ENCODE assay signal across 7 mouse cellular contexts in the genomic region with DNA sequence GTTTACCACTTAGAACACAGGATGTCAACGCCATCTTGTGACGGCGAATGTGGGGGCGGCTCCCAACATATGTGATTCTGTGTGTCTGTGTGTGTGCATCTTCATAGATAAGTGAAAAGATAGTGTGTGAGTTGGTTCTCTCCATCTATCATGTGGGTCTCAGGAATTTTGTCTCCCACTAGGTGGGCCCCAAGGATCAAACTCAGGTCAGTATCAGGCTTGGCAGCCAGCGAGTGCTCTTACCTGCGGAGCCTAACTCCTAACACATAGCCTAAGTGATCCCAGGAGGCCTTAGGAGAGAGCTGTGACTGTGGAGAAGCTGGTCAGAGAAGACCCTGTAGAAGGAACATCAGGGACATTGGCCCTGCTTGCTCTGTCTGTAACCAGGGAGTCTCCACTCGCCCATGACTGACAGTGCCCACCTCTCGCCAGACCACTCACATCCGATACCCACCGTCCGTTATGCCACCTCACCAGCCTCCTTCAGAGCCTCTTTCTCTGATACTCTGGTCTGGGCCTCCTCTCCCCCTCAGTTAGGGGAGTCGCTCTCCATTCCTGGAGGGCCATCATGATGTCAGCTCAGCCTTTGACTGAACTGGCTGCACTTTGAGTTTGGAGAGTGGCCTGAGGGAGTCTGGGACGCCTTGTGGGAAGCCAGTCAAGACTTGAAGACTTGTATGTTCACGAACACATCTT. TPM values are rescaled to one million over a fixed set of nuclear protein-coding genes. Genes with fewer than 3 reads are reported as not detected.
DNase-seq lines count a peak whose midpoint lies in the region; ATAC-seq and TF ChIP-seq lines count a peak whose summit lies in the region.

No protein-coding gene starts in this region.

- DNase-seq in thymus, adult 2 months: no peak
- DNase-seq in thymus, postnatal 4 days: no peak
- no peak for DNase-seq in limb, embryonic 11.5 days (ENCODE audit: low spot score)
- no peak for DNase-seq in urinary bladder, postnatal 25 days (ENCODE audit: low spot score)
- DNase-seq in layer of hippocampus, adult 9-11 months: no peak

- ATAC-seq in forebrain, embryonic 12.5 days (ENCODE audit: low FRiP score): no peak
- ATAC-seq in limb, embryonic 11.5 days (ENCODE audit: insufficient number of reproducible peaks, low FRiP score, low TSS enrichment, low read depth): peak; percentile 52; the same call in 1 of the 2 replicates
- ATAC-seq in neural tube, embryonic 15.5 days (ENCODE audit: low FRiP score): peak; percentile 21; the same call in 1 of the 2 replicates

- 0 out of 2 replicates have a peak overlapping the region, but pooled peaks have one; percentile 9 for H3K9ac ChIP-seq in forebrain, embryonic 12.5 days
- H3K9ac ChIP-seq in limb, embryonic 11.5 days (ENCODE audit: low read length): 0 out of 2 replicates have a peak overlapping the region, but pooled peaks have one; percentile 30
- 0 out of 2 replicates have a peak overlapping the region, but pooled peaks have one; percentile 26 for H3K9ac ChIP-seq in neural tube, embryonic 15.5 days (replicated peaks)

- H3K27ac ChIP-seq in thymus, adult 2 months (ENCODE audit: control insufficient read depth, insufficient read depth, low read length): peak overlapping the region; percentile 97
- H3K27ac ChIP-seq in forebrain, embryonic 12.5 days: 0 out of 2 replicates have a peak overlapping the region, but pooled peaks have one; percentile 33
- H3K27ac ChIP-seq in limb, embryonic 11.5 days (replicated peaks; ENCODE audit: low read depth, low read length): 0 out of 2 replicates have a peak overlapping the region, but pooled peaks have one; percentile 36
- peak overlapping the region; percentile 62 for H3K27ac ChIP-seq in neural tube, embryonic 15.5 days (replicated peaks)

- H3K4me2 ChIP-seq in forebrain, embryonic 12.5 days: peak overlapping the region; percentile 49
- peak overlapping the region; percentile 41 for H3K4me2 ChIP-seq in limb, embryonic 11.5 days (ENCODE audit: low read depth, severe bottlenecking)
- H3K4me2 ChIP-seq in neural tube, embryonic 15.5 days: peak overlapping the region; percentile 54

- H3K27me3 ChIP-seq in thymus, adult 2 months (ENCODE audit: control insufficient read depth, insufficient read depth, low read length): no peaks in the 10 kb centered on the region
- H3K27me3 ChIP-seq in forebrain, embryonic 12.5 days: 0 out of 2 replicates have a peak, but pooled peaks cover 8% of the 10 kb centered on the region
- no peaks in the 10 kb centered on the region for H3K27me3 ChIP-seq in limb, embryonic 11.5 days (ENCODE audit: control insufficient read depth, insufficient read depth, low read length)
- H3K27me3 ChIP-seq in neural tube, embryonic 15.5 days (replicated peaks): no peaks in the 10 kb centered on the region

- peak overlapping the region; percentile 49 for H3K4me3 ChIP-seq in thymus, adult 2 months (ENCODE audit: control insufficient read depth, insufficient read depth, low read length)
- H3K4me3 ChIP-seq in forebrain, embryonic 12.5 days (replicated peaks): peak overlapping the region; percentile 29
- peak overlapping the region; percentile 23 for H3K4me3 ChIP-seq in limb, embryonic 11.5 days (ENCODE audit: low read depth, low read length)
- H3K4me3 ChIP-seq in neural tube, embryonic 15.5 days (replicated peaks): peak overlapping the region; percentile 36

- no peaks in the 10 kb centered on the region for H3K36me3 ChIP-seq in thymus, adult 2 months (ENCODE audit: control insufficient read depth, insufficient read depth, low read length)
- H3K36me3 ChIP-seq in forebrain, embryonic 12.5 days (replicated peaks): 0 out of 2 replicates have a peak, but pooled peaks cover 4% of the 10 kb centered on the region
- H3K36me3 ChIP-seq in limb, embryonic 11.5 days (ENCODE audit: control insufficient read depth, insufficient read depth, low read length): no peaks in the 10 kb centered on the region
- no peaks in the 10 kb centered on the region for H3K36me3 ChIP-seq in neural tube, embryonic 15.5 days

- 62% methylated on average over 14 of the region's 14 CpGs for WGBS in thymus, adult 2 months
- 76% methylated on average over 14 of the region's 14 CpGs for WGBS in forebrain, embryonic 12.5 days
- WGBS in limb, embryonic 11.5 days: 74% methylated on average over 14 of the region's 14 CpGs
- WGBS in neural tube, embryonic 15.5 days: 72% methylated on average over 14 of the region's 14 CpGs

- no peak for TF ChIP-seq CTCF in thymus, adult 2 months (IDR thresholded peaks at IDR 0.05; ENCODE audit: borderline replicate concordance, control insufficient read depth, extremely low read depth, insufficient read depth, low read length, poor library complexity)

- H3K9me3 ChIP-seq in forebrain, embryonic 12.5 days: no peaks in the 10 kb centered on the region
- no peaks in the 10 kb centered on the region for H3K9me3 ChIP-seq in limb, embryonic 11.5 days (ENCODE audit: control insufficient read depth, low read length)
- no peaks in the 10 kb centered on the region for H3K9me3 ChIP-seq in neural tube, embryonic 15.5 days (replicated peaks)

- H3K4me1 ChIP-seq in thymus, adult 2 months (replicated peaks; ENCODE audit: control insufficient read depth, insufficient read depth, low read length): peaks cover 7% of the 10 kb centered on the region
- peaks cover 19% of the 10 kb centered on the region for H3K4me1 ChIP-seq in forebrain, embryonic 12.5 days
- H3K4me1 ChIP-seq in limb, embryonic 11.5 days (ENCODE audit: control insufficient read depth, insufficient read depth, low read length): peaks cover 9% of the 10 kb centered on the region; the same call in 1 of the 2 replicates
- peaks cover 21% of the 10 kb centered on the region for H3K4me1 ChIP-seq in neural tube, embryonic 15.5 days

- no peak for TF ChIP-seq POLR2A in thymus, adult 2 months (IDR thresholded peaks at IDR 0.05; ENCODE audit: control insufficient read depth, extremely low read depth, insufficient read depth, low read length, poor library complexity)

RNA-seq across cellular contexts. Expression of gene Rsg1, which starts 3.1 kb away (rescaled TPM):
- 3.5 and 3.6 TPM in 2 replicates for polyA plus RNA-seq in thymus, adult 2 months (2012; rRNA removed)
- polyA plus RNA-seq in forebrain, embryonic 12.5 days (2016; fragmentation: Nextera tagmentation; extraction: Ambion mirVana): 6.5 and 7.0 TPM in 2 replicates
- 5.3 and 8.7 TPM in 2 replicates for polyA plus RNA-seq in limb, embryonic 11.5 days (2014; fragmentation: Nextera tagmentation; extraction: Ambion mirVana)
- 8.9 and 9.0 TPM in 2 replicates for polyA plus RNA-seq in neural tube, embryonic 15.5 days (2015; fragmentation: Nextera tagmentation; extraction: Ambion mirVana)

RNA-seq across cellular contexts. Expression of gene Arhgef19, which starts 28.6 kb away (rescaled TPM):
- 2.6 and 2.8 TPM in 2 replicates for polyA plus RNA-seq in thymus, adult 2 months (2012; rRNA removed)
- polyA plus RNA-seq in forebrain, embryonic 12.5 days (2016; fragmentation: Nextera tagmentation; extraction: Ambion mirVana): 1.9 and 2.6 TPM in 2 replicates
- polyA plus RNA-seq in limb, embryonic 11.5 days (2014; fragmentation: Nextera tagmentation; extraction: Ambion mirVana): 4.6 and 5.2 TPM in 2 replicates
- polyA plus RNA-seq in neural tube, embryonic 15.5 days (2015; fragmentation: Nextera tagmentation; extraction: Ambion mirVana): 1.3 and 3.8 TPM in 2 replicates

Comparison
In these comparisons a context has a peak if more than half of its experiments do, and no peak if none do; other contexts are left out.
1. H3K27ac ChIP-seq: peak in every context shown above with its lines; median percentile 97 in thymus, adult 2 months; 62 in neural tube, embryonic 15.5 days; 36 in limb, embryonic 11.5 days; 33 in forebrain, embryonic 12.5 days.